Mouse (Mus musculus): ENCODE results near the gene Abcd3. TPM values are rescaled to one million over a fixed set of nuclear protein-coding genes. Genes with fewer than 3 reads are reported as not detected.
"Not testable (repeated sequence)": the region's sequence is repeated elsewhere in the genome, so short reads cannot be mapped to it uniquely, and the experiment has no call there.

Abcd3 gene
- total and polyA plus RNA-seq, 2 experiments from 2014 or later: 43.5 to 65.9 TPM

- Histone ChIP-seq H3K4me3 (ENCODE audit: low read depth, low read length) (no peak overlapping the region), H3K36me3 (replicated peaks; ENCODE audit: control insufficient read depth, insufficient read depth, low read length) (peaks cover 14% of the 10 kb centered on the region), H3K9ac (replicated peaks; ENCODE audit: low read depth, low read length) (no peak overlapping the region), H3K4me2 (ENCODE audit: low read depth, low read length) (no peak overlapping the region), H3K4me1 (ENCODE audit: control insufficient read depth, insufficient read depth) (0 out of 2 replicates have a peak, but pooled peaks cover 2% of the 10 kb centered on the region), H3K9me3 (replicated peaks; ENCODE audit: control insufficient read depth, low read length) (no peaks in the 10 kb centered on the region), H3K27me3 (ENCODE audit: control insufficient read depth, insufficient read depth, low read length) (no peaks in the 10 kb centered on the region), H3K27ac (ENCODE audit: low read depth) (no peak overlapping the region)
- TF ChIP-seq CTCF (IDR thresholded peaks at IDR 0.05; ENCODE audit: low read depth): no peak
- no peak for TF ChIP-seq EP300 (IDR thresholded peaks at IDR 0.05; ENCODE audit: low read depth)
- 85% methylated on average over 4 of the region's 4 CpGs for WGBS
- no peak for DNase-seq (ENCODE audit: low spot score)
- ATAC-seq (ENCODE audit: insufficient read depth, low read depth): no peak
Observed at GRCm38 (mm10) chr3:121792246-121792645, 22.9 kb downstream of the Abcd3 start.

- Histone ChIP-seq H3K9me3 (replicated peaks; ENCODE audit: control insufficient read depth, low read length) (no peaks in the 10 kb centered on the region), H3K36me3 (replicated peaks; ENCODE audit: control insufficient read depth, insufficient read depth, low read length) (peaks cover 15% of the 10 kb centered on the region), H3K4me2 (ENCODE audit: low read depth, low read length) (no peak overlapping the region), H3K27me3 (ENCODE audit: control insufficient read depth, insufficient read depth, low read length) (no peaks in the 10 kb centered on the region), H3K9ac (replicated peaks; ENCODE audit: low read depth, low read length) (no peak overlapping the region), H3K4me3 (ENCODE audit: low read depth, low read length) (no peak overlapping the region), H3K4me1 (ENCODE audit: control insufficient read depth, insufficient read depth) (0 out of 2 replicates have a peak, but pooled peaks cover 2% of the 10 kb centered on the region), H3K27ac (ENCODE audit: low read depth) (no peak overlapping the region)
- ATAC-seq (ENCODE audit: insufficient read depth, low read depth) (no peak), DNase-seq (ENCODE audit: low spot score) (no peak)
- TF ChIP-seq CTCF (IDR thresholded peaks at IDR 0.05; ENCODE audit: low read depth) (no peak), EP300 (IDR thresholded peaks at IDR 0.05; ENCODE audit: low read depth) (no peak)
- WGBS: 76% methylated on average over 5 of the region's 5 CpGs
Observed at GRCm38 (mm10) chr3:121790442-121790841, 24.7 kb downstream of the Abcd3 start.

- ATAC-seq (ENCODE audit: insufficient read depth, low read depth) (no peak), DNase-seq (ENCODE audit: low spot score) (no peak)
- Histone ChIP-seq H3K4me1 (ENCODE audit: control insufficient read depth, insufficient read depth) (0 out of 2 replicates have a peak, but pooled peaks cover 2% of the 10 kb centered on the region), H3K36me3 (replicated peaks; ENCODE audit: control insufficient read depth, insufficient read depth, low read length) (peaks cover 18% of the 10 kb centered on the region), H3K27ac (ENCODE audit: low read depth) (no peak overlapping the region), H3K9me3 (replicated peaks; ENCODE audit: control insufficient read depth, low read length) (no peaks in the 10 kb centered on the region), H3K27me3 (ENCODE audit: control insufficient read depth, insufficient read depth, low read length) (no peaks in the 10 kb centered on the region), H3K4me2 (ENCODE audit: low read depth, low read length) (no peak overlapping the region), H3K4me3 (ENCODE audit: low read depth, low read length) (no peak overlapping the region), H3K9ac (replicated peaks; ENCODE audit: low read depth, low read length) (no peak overlapping the region)
- TF ChIP-seq CTCF (IDR thresholded peaks at IDR 0.05; ENCODE audit: low read depth): no peak
- TF ChIP-seq EP300 (IDR thresholded peaks at IDR 0.05; ENCODE audit: low read depth): no peak
- 36% methylated on average over 5 of the region's 5 CpGs for WGBS
Observed at GRCm38 (mm10) chr3:121789790-121790189, 25.3 kb downstream of the Abcd3 start.

- ATAC-seq (ENCODE audit: insufficient read depth, low read depth) (no peak), DNase-seq (ENCODE audit: low spot score) (no peak)
- H3K9ac ChIP-seq (replicated peaks; ENCODE audit: low read depth, low read length): no peak overlapping the region
- H3K36me3 ChIP-seq (replicated peaks; ENCODE audit: control insufficient read depth, insufficient read depth, low read length): peaks cover 33% of the 10 kb centered on the region
- no peaks in the 10 kb centered on the region for H3K9me3 ChIP-seq (replicated peaks; ENCODE audit: control insufficient read depth, low read length)
- H3K4me3 ChIP-seq (ENCODE audit: low read depth, low read length): no peak overlapping the region
- no peak for TF ChIP-seq EP300 (IDR thresholded peaks at IDR 0.05; ENCODE audit: low read depth)
- TF ChIP-seq CTCF (IDR thresholded peaks at IDR 0.05; ENCODE audit: low read depth): no peak
- H3K27ac ChIP-seq (ENCODE audit: low read depth): no peak overlapping the region
- 57% methylated on average over 6 of the region's 6 CpGs for whole genome bisulfite sequencing
- H3K27me3 ChIP-seq (ENCODE audit: control insufficient read depth, insufficient read depth, low read length): no peaks in the 10 kb centered on the region
- H3K4me2 ChIP-seq (ENCODE audit: low read depth, low read length): no peak overlapping the region
- no peaks in the 10 kb centered on the region for H3K4me1 ChIP-seq (ENCODE audit: control insufficient read depth, insufficient read depth)
Observed at GRCm38 (mm10) chr3:121783020-121783419, 32.1 kb downstream of the Abcd3 start.

GRCm38 (mm10) chr3:121777943-121778342 lies 37.2 kb downstream of the Abcd3 start:
- WGBS: 58% methylated on average over 7 of the region's 7 CpGs
- H3K4me1 ChIP-seq (ENCODE audit: control insufficient read depth, insufficient read depth): no peaks in the 10 kb centered on the region
- TF ChIP-seq CTCF (IDR thresholded peaks at IDR 0.05; ENCODE audit: low read depth) (peak; percentile 67), EP300 (IDR thresholded peaks at IDR 0.05; ENCODE audit: low read depth) (no peak)
- no peak overlapping the region for H3K4me3 ChIP-seq (ENCODE audit: low read depth, low read length)
- ATAC-seq (ENCODE audit: insufficient read depth, low read depth) (peak; percentile 39; the same call in 1 of the 2 replicates), DNase-seq (ENCODE audit: low spot score) (no peak)
- H3K9me3 ChIP-seq (replicated peaks; ENCODE audit: control insufficient read depth, low read length): no peaks in the 10 kb centered on the region
- no peak overlapping the region for H3K9ac ChIP-seq (replicated peaks; ENCODE audit: low read depth, low read length)
- H3K27ac ChIP-seq (ENCODE audit: low read depth): no peak overlapping the region
- no peak overlapping the region for H3K4me2 ChIP-seq (ENCODE audit: low read depth, low read length)
- H3K27me3 ChIP-seq (ENCODE audit: control insufficient read depth, insufficient read depth, low read length): no peaks in the 10 kb centered on the region
- H3K36me3 ChIP-seq (replicated peaks; ENCODE audit: control insufficient read depth, insufficient read depth, low read length): peaks cover 49% of the 10 kb centered on the region

- 96% methylated on average over 4 of the region's 4 CpGs for WGBS
- not testable (repeated sequence) for H3K27ac ChIP-seq (ENCODE audit: low read depth); H3K4me1 ChIP-seq (ENCODE audit: control insufficient read depth, insufficient read depth); DNase-seq (ENCODE audit: low spot score); ATAC-seq (ENCODE audit: insufficient read depth, low read depth); H3K27me3 ChIP-seq (ENCODE audit: control insufficient read depth, insufficient read depth, low read length); H3K4me2 ChIP-seq (ENCODE audit: low read depth, low read length); H3K4me3 ChIP-seq (ENCODE audit: low read depth, low read length); H3K9me3 ChIP-seq (replicated peaks; ENCODE audit: control insufficient read depth, low read length); H3K9ac ChIP-seq (replicated peaks; ENCODE audit: low read depth, low read length)
- H3K36me3 ChIP-seq (replicated peaks; ENCODE audit: control insufficient read depth, insufficient read depth, low read length): peaks cover 73% of the 10 kb centered on the region
Observed at GRCm38 (mm10) chr3:121773336-121773735, 41.8 kb downstream of the Abcd3 start.
